Mouse (Mus musculus) skeletal muscle tissue, adult 2 months (tissue): Measurements from ENCODE around the gene Ahnak2.
A peak's percentile ranks its signal among the peaks of the same experiment; 100 is the strongest.
"Not testable (repeated sequence)": the region's sequence is repeated elsewhere in the genome, so short reads cannot be mapped to it uniquely, and the experiment has no call there.

ENCODE experiments used
- DNase-seq: peaks from one replicate; pipeline ENCODE4 v3.0.0-alpha.2; 2012; ENCODE audit warnings: low read depth, low spot score

Gene Ahnak2

GRCm38 (mm10) chr12:112801864-112802846, at the start of gene Ahnak2:
Gene Ahnak2, minus strand, starts transcription at chr12:112802657.
- no peak for DNase-seq

- no peak for DNase-seq
Observed at GRCm38 (mm10) chr12:112851116-112851515, 48.7 kb upstream of the Ahnak2 start.

- DNase-seq, result no peak
Observed at GRCm38 (mm10) chr12:112850344-112850743, 47.9 kb upstream of the Ahnak2 start.

GRCm38 (mm10) chr12:112849235-112850022, 47.0 kb upstream of the Ahnak2 start:
- DNase-seq, result no peak

GRCm38 (mm10) chr12:112847880-112848279, 45.4 kb upstream of the Ahnak2 start:
- DNase-seq, result no peak

GRCm38 (mm10) chr12:112843803-112844202, 41.3 kb upstream of the Ahnak2 start:
- DNase-seq, result peak; percentile 73

GRCm38 (mm10) chr12:112842128-112842527, 39.7 kb upstream of the Ahnak2 start:
- not testable (repeated sequence) for DNase-seq

- DNase-seq, result not testable (repeated sequence)
Observed at GRCm38 (mm10) chr12:112841338-112841892, 39.0 kb upstream of the Ahnak2 start.

- DNase-seq, result no peak
Observed at GRCm38 (mm10) chr12:112840209-112841086, 38.0 kb upstream of the Ahnak2 start.

- DNase-seq, result no peak
Observed at GRCm38 (mm10) chr12:112835046-112835445, 32.6 kb upstream of the Ahnak2 start.

GRCm38 (mm10) chr12:112833527-112833926, 31.1 kb upstream of the Ahnak2 start:
- DNase-seq, result no peak

GRCm38 (mm10) chr12:112832411-112832810, 30.0 kb upstream of the Ahnak2 start:
- no peak for DNase-seq

- no peak for DNase-seq
Observed at GRCm38 (mm10) chr12:112830570-112830969, 28.1 kb upstream of the Ahnak2 start.

- no peak for DNase-seq
Observed at GRCm38 (mm10) chr12:112830141-112830540, 27.7 kb upstream of the Ahnak2 start.

- DNase-seq, result peak; percentile 92
Observed at GRCm38 (mm10) chr12:112829244-112829864, 26.9 kb upstream of the Ahnak2 start, which contains the start of gene Cdca4. Gene Cdca4, minus strand, starts transcription at chr12:112829423.

GRCm38 (mm10) chr12:112828501-112829243, 26.2 kb upstream of the Ahnak2 start:
- peak; percentile 44 for DNase-seq

- DNase-seq, result no peak
Observed at GRCm38 (mm10) chr12:112825901-112826300, 23.4 kb upstream of the Ahnak2 start.

GRCm38 (mm10) chr12:112823221-112823620, 20.8 kb upstream of the Ahnak2 start:
- no peak for DNase-seq

- no peak for DNase-seq
Observed at GRCm38 (mm10) chr12:112822676-112823075, 20.2 kb upstream of the Ahnak2 start.

GRCm38 (mm10) chr12:112821974-112822373, 19.5 kb upstream of the Ahnak2 start:
- DNase-seq, result no peak
